In the genomic region with DNA sequence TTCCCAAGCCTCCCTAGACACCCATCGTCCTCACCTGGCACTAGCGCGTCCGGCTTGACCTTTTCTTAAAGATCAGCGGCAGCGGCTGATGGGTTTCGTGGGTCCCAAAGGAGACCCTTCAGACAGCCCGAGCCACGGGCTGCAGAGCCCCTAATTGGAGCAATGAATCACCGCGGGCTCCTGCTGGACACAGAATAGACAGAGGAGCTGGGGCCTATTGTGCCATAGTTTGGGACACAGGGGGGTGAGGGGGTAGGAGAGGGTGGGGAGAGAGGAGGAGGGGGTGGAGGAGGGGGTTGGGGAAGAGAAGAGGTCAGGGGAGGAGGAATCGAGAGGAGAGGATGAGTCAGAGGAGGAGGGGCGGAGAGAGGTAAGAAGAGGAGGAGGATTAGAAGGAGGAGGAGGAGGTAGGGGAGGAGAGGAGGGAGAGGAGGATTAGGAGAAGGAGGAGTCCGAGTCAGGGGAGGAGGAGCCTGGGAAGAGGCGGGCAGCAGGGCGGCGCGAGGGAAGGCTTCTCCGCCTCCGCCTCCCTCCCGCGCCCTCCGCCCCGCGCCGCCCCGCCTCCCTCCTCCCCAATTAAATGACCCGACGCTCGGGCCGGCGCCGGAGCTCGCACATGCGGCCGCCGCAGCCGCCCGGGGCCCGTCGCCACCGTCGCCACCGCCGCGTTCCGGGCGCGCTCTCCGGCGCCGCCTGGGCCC, we compare ENCODE assay signal across 8 mouse cellular contexts. TPM values are rescaled to one million over a fixed set of nuclear protein-coding genes. Genes with fewer than 3 reads are reported as not detected.
DNase-seq lines count a peak whose midpoint lies in the region; ATAC-seq and TF ChIP-seq lines count a peak whose summit lies in the region.

Gene Gse1 (plus strand): TSS at position 566 of the 701 bp plus-strand sequence.

- ATAC-seq in intestine, embryonic 14.5 days (replicated peaks; ENCODE audit: low FRiP score, low TSS enrichment, low read depth), result peak; percentile 59
- ATAC-seq in megakaryocyte-erythroid progenitor cell, adult 5-6 weeks (replicated peaks; ENCODE audit: low FRiP score, low TSS enrichment, poor library complexity, severe bottlenecking), result peak; percentile 58; the same call in 1 of the 2 replicates

- H3K4me2 ChIP-seq in intestine, embryonic 14.5 days (ENCODE audit: low read length), result peak within 1 kb of the TSS; percentile 78

- H3K27me3 ChIP-seq in spleen, adult 2 months (ENCODE audit: control insufficient read depth, insufficient read depth, low read length), result peaks cover 20% of the 10 kb centered on the region
- H3K27me3 ChIP-seq in intestine, embryonic 14.5 days (replicated peaks; ENCODE audit: control insufficient read depth, insufficient read depth, low read length), result no peaks in the 10 kb centered on the region
- peaks cover 22% of the 10 kb centered on the region for H3K27me3 ChIP-seq in small intestine, adult 2 months (ENCODE audit: control insufficient read depth, insufficient read depth, low read length)

- H3K9ac ChIP-seq in intestine, embryonic 14.5 days (ENCODE audit: low read length), result peak within 1 kb of the TSS; percentile 56

- intact Hi-C loops in gastrocnemius, postnatal 36 days (cut with DNase I), result no loop called here
- intact Hi-C loops in left cerebral cortex, postnatal 14 days (cut with DNase I), result no loop called here

- 24% methylated on average over 43 of the region's 52 CpGs for whole genome bisulfite sequencing in spleen, adult 2 months
- WGBS in intestine, embryonic 14.5 days, result 3% methylated on average over 22 of the region's 52 CpGs
- WGBS in small intestine, adult 2 months, result 6% methylated on average over 49 of the region's 52 CpGs

- TF ChIP-seq POLR2A in spleen, adult 2 months (IDR thresholded peaks at IDR 0.05; ENCODE audit: low read depth, low read length), result no peak
- no peak for TF ChIP-seq POLR2A in cortical plate, adult 2 months (IDR thresholded peaks at IDR 0.05; ENCODE audit: extremely low read depth, insufficient read depth, low read length)
- TF ChIP-seq POLR2A in small intestine, adult 2 months (IDR thresholded peaks at IDR 0.05; ENCODE audit: low read depth, low read length), result no peak

- no peak within 1 kb of the TSS for H3K27ac ChIP-seq in spleen, adult 2 months (ENCODE audit: insufficient read depth, low read length)
- H3K27ac ChIP-seq in cortical plate, adult 2 months (ENCODE audit: insufficient read depth, low read length), result no peak within 1 kb of the TSS
- H3K27ac ChIP-seq in intestine, embryonic 14.5 days (ENCODE audit: low read depth), result peak within 1 kb of the TSS; percentile 27; the same call in 1 of the 2 replicates
- no peak within 1 kb of the TSS for H3K27ac ChIP-seq in small intestine, adult 2 months (ENCODE audit: insufficient read depth, low read depth, low read length)

- H3K36me3 ChIP-seq in spleen, adult 2 months (ENCODE audit: control insufficient read depth, insufficient read depth, low read length), result no peaks in the 10 kb centered on the region
- H3K36me3 ChIP-seq in intestine, embryonic 14.5 days (ENCODE audit: control insufficient read depth, insufficient read depth, low read length), result no peaks in the 10 kb centered on the region
- no peaks in the 10 kb centered on the region for H3K36me3 ChIP-seq in small intestine, adult 2 months (ENCODE audit: control insufficient read depth, insufficient read depth, low read length)

- TF ChIP-seq CTCF in spleen, adult 2 months (IDR thresholded peaks at IDR 0.05; ENCODE audit: extremely low read depth, insufficient read depth, insufficient read length, insufficient replicate concordance), result no peak
- TF ChIP-seq CTCF in cortical plate, adult 2 months (IDR thresholded peaks at IDR 0.05; ENCODE audit: extremely low read depth, insufficient read depth, low read length), result no peak
- TF ChIP-seq CTCF in small intestine, adult 2 months (IDR thresholded peaks at IDR 0.05; ENCODE audit: extremely low read depth, insufficient read length, insufficient replicate concordance, low read depth, low read length), result no peak

- no peak for DNase-seq in spleen, adult 2 months (ENCODE audit: low read depth in 1 of 2, low spot score in 2 of 2)
- DNase-seq in spleen, postnatal 14 days (ENCODE audit: low spot score in 2 of 2), result no peak
- peak; percentile 74 to 89 for DNase-seq in gastrocnemius, postnatal 36 days
- peak; percentile 75 for DNase-seq in intestine, embryonic 14.5 days (ENCODE audit: low spot score)
- peak in 1 of 2 experiments; percentile 76 for DNase-seq in left cerebral cortex, postnatal 14 days (ENCODE audit: low spot score in 2 of 2)

- H3K9me3 ChIP-seq in intestine, embryonic 14.5 days (ENCODE audit: control insufficient read depth, low read length), result no peaks in the 10 kb centered on the region

- H3K4me1 ChIP-seq in spleen, adult 2 months (ENCODE audit: control insufficient read depth, insufficient read depth, insufficient read length), result peaks cover 15% of the 10 kb centered on the region
- peaks cover 12% of the 10 kb centered on the region for H3K4me1 ChIP-seq in cortical plate, adult 2 months (ENCODE audit: control insufficient read depth, insufficient read depth, low read length)
- H3K4me1 ChIP-seq in intestine, embryonic 14.5 days (replicated peaks; ENCODE audit: control insufficient read depth, insufficient read depth, low read length), result peaks cover 71% of the 10 kb centered on the region
- peaks cover 6% of the 10 kb centered on the region for H3K4me1 ChIP-seq in small intestine, adult 2 months (ENCODE audit: control insufficient read depth, insufficient read depth, insufficient read length, low read length)

- H3K4me3 ChIP-seq in spleen, adult 2 months (ENCODE audit: extremely low read depth, insufficient read depth, insufficient read length), result peak within 1 kb of the TSS; percentile 43
- peak within 1 kb of the TSS; percentile 35 for H3K4me3 ChIP-seq in cortical plate, adult 2 months (ENCODE audit: insufficient read depth, low read length)
- H3K4me3 ChIP-seq in intestine, embryonic 14.5 days (ENCODE audit: low read depth, low read length), result peak within 1 kb of the TSS; percentile 59
- peak within 1 kb of the TSS; percentile 67 for H3K4me3 ChIP-seq in small intestine, adult 2 months (ENCODE audit: low read depth, low read length)

RNA-seq across cellular contexts. Expression of gene Gse1, which starts in this region (rescaled TPM):
- polyA plus RNA-seq in spleen, adult 2 months (2012; rRNA removed), result 39.2 and 49.3 TPM in 2 replicates
- 41.0 and 46.8 TPM in 2 replicates for polyA plus RNA-seq in cortical plate, adult 2 months (2012; rRNA removed)
- 10 to 100 TPM; 28.9 to 30.8 TPM for total RNA-seq in gastrocnemius, postnatal 36 days (2021)
- polyA plus RNA-seq in intestine, embryonic 14.5 days (2014; fragmentation: Nextera tagmentation; extraction: Ambion mirVana), result 13.3 and 16.7 TPM in 2 replicates
- total RNA-seq in left cerebral cortex, postnatal 14 days (2021), result 10 to 100 TPM; 49.0 to 57.3 TPM
- 80.6 and 84.3 TPM in 2 replicates for total RNA-seq in megakaryocyte-erythroid progenitor cell, adult 5-6 weeks (2014; fragmentation: Nextera tagmentation)
- 21.8 and 27.2 TPM in 2 replicates for total RNA-seq in megakaryocyte-erythroid progenitor cell, adult 5-6 weeks (2017)
- polyA plus RNA-seq in small intestine, adult 2 months (2012; rRNA removed), result 29.6 and 55.9 TPM in 2 replicates

Comparison
In these comparisons a context has a peak if more than half of its experiments do, and no peak if none do; other contexts are left out.
1. DNase-seq: peak in gastrocnemius, postnatal 36 days (2 of 2) and intestine, embryonic 14.5 days (single experiment); none in spleen, adult 2 months (0 of 2) and spleen, postnatal 14 days (0 of 2).
2. Peak in every context shown above with its lines, with median percentiles within 50 percentile points of each other: H3K4me3 ChIP-seq.